Mouse (Mus musculus) heart, postnatal 0 days (tissue): Measurements from ENCODE around the gene Dab1. TPM values are rescaled to one million over a fixed set of nuclear protein-coding genes. Genes with fewer than 3 reads are reported as not detected.

Source experiments
- ATAC-seq: fragments of 200-750 bp; cut with Nextera tagmentation; 2 replicates; pipeline ENCODE4 v1.8.0; 2017; ENCODE audit warnings: low read depth, moderate number of reproducible peaks, moderate library complexity; ENCODE audit not compliant: insufficient read depth
- DNase-seq: peaks from one replicate; pipeline ENCODE4 v3.0.0-alpha.2; 2016; ENCODE audit warnings: low spot score
- H3K27ac ChIP-seq: fragments of 300-500 bp; sonication (generic); 2 replicates; pipeline ENCODE4 v1.5.1; 2014; ENCODE audit warnings: low read depth, mild to moderate bottlenecking
- H3K27me3 ChIP-seq: fragments of 300-500 bp; sonication (generic); 2 replicates; pipeline ENCODE4 v1.6.1; 2014; ENCODE audit warnings: low read length, mixed read lengths; ENCODE audit not compliant: control insufficient read depth, insufficient read depth
- H3K36me3 ChIP-seq: fragments of 300-500 bp; sonication (generic); replicated peaks from 2 replicates; pipeline ENCODE4 v1.6.1; 2014; ENCODE audit warnings: low read length, mixed read lengths; ENCODE audit not compliant: control insufficient read depth, insufficient read depth
- H3K4me1 ChIP-seq: fragments of 300-500 bp; sonication (generic); 2 replicates; pipeline ENCODE4 v1.6.1; 2014; ENCODE audit warnings: antibody characterized with exemption; ENCODE audit not compliant: control insufficient read depth, insufficient read depth
- H3K4me2 ChIP-seq: fragments of 300-500 bp; sonication (generic); 2 replicates; pipeline ENCODE4 v1.6.1; 2014; ENCODE audit warnings: low read depth, mild to moderate bottlenecking, low read length, moderate library complexity
- H3K4me3 ChIP-seq: fragments of 300-500 bp; sonication (generic); 2 replicates; pipeline ENCODE4 v1.5.1; 2014; ENCODE audit warnings: low read depth, low read length
- H3K9ac ChIP-seq: fragments of 300-500 bp; sonication (generic); replicated peaks from 2 replicates; pipeline ENCODE4 v1.6.1; 2014; ENCODE audit warnings: low read depth, low read length, mixed read lengths
- H3K9me3 ChIP-seq: fragments of 300-500 bp; sonication (generic); replicated peaks from 2 replicates; pipeline ENCODE4 v1.6.1; 2016; ENCODE audit warnings: low read length; ENCODE audit not compliant: control insufficient read depth
- CTCF ChIP-seq: IDR thresholded peaks from 2 replicates; pipeline ENCODE4 v1.5.1; 2016; ENCODE audit warnings: antibody characterized with exemption, control low read depth, low read depth
- EP300 ChIP-seq: IDR thresholded peaks from 2 replicates; pipeline ENCODE4 v1.6.1; 2016; ENCODE audit warnings: antibody characterized with exemption, low read depth
- WGBS: fragments of 180-500 bp; shearing (Covaris S2); extraction: QIAGEN DNeasy Blood & Tissue Kit; methylation state at CpG from one replicate; pipeline ENCODE4 v1.1.7; 2014; 5-methylcytosine and 5-hydroxymethylcytosine counted together
- polyA plus RNA-seq: library from polyadenylated mRNA; unstranded; fragments of >200 nt; fragmentation: Nextera tagmentation; extraction: Ambion mirVana; gene quantifications from 2 replicates; pipeline ENCODE4 v1.2.1, GENCODE M21; 2015
- total RNA-seq: library from RNA; depleted of rRNA; stranded (reverse); fragments of >200 nt; gene quantifications from 2 replicates; pipeline ENCODE4 v1.2.3, GENCODE M21; 2014; ENCODE audit warnings: low replicate concordance

Dab1 gene
- total and polyA plus RNA-seq, 2 experiments from 2014 or later: 0.27 TPM; not detected in 1

DNA sequence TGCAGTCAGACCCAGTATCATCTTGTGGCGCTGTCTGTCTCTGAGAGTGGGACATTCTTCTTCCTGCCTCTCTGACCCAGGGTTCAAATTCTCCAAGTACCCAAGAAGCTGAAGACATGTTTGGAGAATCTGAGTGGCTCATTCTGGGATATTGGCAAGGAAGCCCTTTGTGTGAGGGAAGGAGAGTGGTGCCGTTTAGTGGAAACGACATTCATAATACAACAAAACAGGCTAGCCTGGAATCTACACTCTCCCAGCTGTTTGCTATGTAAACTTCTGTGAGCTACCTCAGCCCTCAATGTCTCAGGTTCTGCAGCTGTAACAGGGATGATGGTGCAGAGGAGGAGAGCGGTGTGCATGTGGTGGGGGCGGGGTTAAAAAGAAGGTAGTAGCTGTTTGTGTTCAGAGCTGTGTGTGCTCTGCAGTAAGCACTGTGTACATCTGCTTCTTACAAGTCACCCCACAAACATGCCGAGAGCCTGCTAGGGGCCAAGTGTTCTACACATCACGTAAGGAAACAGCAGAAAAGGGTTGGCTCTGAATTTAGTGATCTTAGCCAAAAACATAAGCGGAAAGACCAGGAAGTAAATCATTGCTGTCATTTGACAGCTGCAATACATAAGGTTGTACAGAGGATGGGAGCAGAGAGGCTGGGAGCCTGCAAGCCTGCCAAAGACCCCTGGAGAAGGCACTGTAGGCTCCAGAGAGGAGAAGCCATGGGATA is 174.6 kb downstream of the Dab1 start:
- peak; percentile 26 for DNase-seq
- Histone ChIP-seq H3K4me3 (no peak overlapping the region), H3K4me1 (no peaks in the 10 kb centered on the region), H3K4me2 (no peak overlapping the region), H3K36me3 (no peaks in the 10 kb centered on the region), H3K9ac (no peak overlapping the region), H3K9me3 (no peaks in the 10 kb centered on the region), H3K27me3 (no peaks in the 10 kb centered on the region), H3K27ac (no peak overlapping the region)
- 65% methylated on average over 8 of the region's 8 CpGs for WGBS
- peak; percentile 41; the same call in 1 of the 2 replicates for ATAC-seq
- TF ChIP-seq EP300: no peak
- no peak for TF ChIP-seq CTCF

DNA sequence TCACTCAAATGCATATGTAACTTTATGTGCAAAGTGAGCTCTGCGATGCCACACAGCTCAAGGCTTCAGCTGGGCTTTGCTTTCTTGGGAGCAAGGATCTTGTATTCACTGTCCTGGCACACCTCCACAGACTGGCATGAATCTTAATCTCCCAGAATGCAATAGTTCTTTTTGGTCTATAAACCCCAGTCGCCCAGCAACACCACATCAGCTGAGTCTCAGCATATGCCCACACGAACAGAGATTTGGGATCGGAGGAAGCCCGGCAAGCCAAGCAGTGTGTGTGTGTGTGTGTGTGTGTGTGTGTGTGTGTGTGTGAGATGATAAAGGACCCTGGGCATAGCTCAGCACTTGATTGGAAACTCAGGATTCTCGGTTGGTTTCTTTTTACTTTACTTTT is 177.3 kb downstream of the Dab1 start:
- Histone ChIP-seq H3K27me3 (no peaks in the 10 kb centered on the region), H3K36me3 (no peaks in the 10 kb centered on the region), H3K9ac (no peak overlapping the region), H3K9me3 (no peaks in the 10 kb centered on the region), H3K4me1 (no peaks in the 10 kb centered on the region), H3K4me3 (no peak overlapping the region), H3K4me2 (no peak overlapping the region), H3K27ac (no peak overlapping the region)
- no peak for TF ChIP-seq EP300
- TF ChIP-seq CTCF: no peak
- ATAC-seq: no peak
- WGBS: 65% methylated on average over 6 of the region's 6 CpGs
- no peak for DNase-seq

GRCm38 (mm10) chr4:103802439-103802838 is 183.3 kb downstream of the Dab1 start:
- ATAC-seq: no peak
- H3K27me3 ChIP-seq: no peaks in the 10 kb centered on the region
- no peaks in the 10 kb centered on the region for H3K4me1 ChIP-seq
- no peak for DNase-seq
- H3K9me3 ChIP-seq: no peaks in the 10 kb centered on the region
- H3K27ac ChIP-seq: no peak overlapping the region
- H3K9ac ChIP-seq: no peak overlapping the region
- no peaks in the 10 kb centered on the region for H3K36me3 ChIP-seq
- no peak overlapping the region for H3K4me3 ChIP-seq
- no peak for TF ChIP-seq EP300
- 69% methylated on average over 4 of the region's 4 CpGs for WGBS
- no peak overlapping the region for H3K4me2 ChIP-seq

DNA sequence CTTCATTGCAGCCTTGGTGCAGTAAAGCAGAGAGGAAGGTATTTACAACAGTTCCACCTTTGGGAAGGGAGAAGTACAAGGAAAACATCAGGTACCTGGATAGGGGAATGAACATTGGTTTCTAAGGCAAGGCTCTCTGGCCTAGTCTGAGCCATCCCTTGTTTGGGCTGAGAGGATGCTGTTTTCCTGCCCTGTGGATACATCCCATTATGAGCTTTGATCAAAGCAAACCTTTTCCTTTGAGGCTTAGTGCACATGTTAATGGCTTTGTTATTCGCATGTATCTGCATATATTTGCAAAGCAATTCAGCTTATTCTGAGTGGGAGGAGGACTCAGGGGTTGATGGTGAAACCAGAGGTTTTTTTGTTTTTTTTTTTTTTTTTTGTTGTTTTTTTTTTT is 185.3 kb downstream of the Dab1 start:
- no peaks in the 10 kb centered on the region for H3K4me1 ChIP-seq
- H3K9me3 ChIP-seq: no peaks in the 10 kb centered on the region
- H3K36me3 ChIP-seq: no peaks in the 10 kb centered on the region
- H3K4me3 ChIP-seq: no peak overlapping the region
- TF ChIP-seq EP300 (no peak), CTCF (no peak)
- ATAC-seq (no peak), DNase-seq (no peak)
- no peak overlapping the region for H3K4me2 ChIP-seq
- no peak overlapping the region for H3K27ac ChIP-seq
- H3K27me3 ChIP-seq: no peaks in the 10 kb centered on the region
- no peak overlapping the region for H3K9ac ChIP-seq
- WGBS: 35% methylated on average over 1 of the region's 1 CpGs

DNA sequence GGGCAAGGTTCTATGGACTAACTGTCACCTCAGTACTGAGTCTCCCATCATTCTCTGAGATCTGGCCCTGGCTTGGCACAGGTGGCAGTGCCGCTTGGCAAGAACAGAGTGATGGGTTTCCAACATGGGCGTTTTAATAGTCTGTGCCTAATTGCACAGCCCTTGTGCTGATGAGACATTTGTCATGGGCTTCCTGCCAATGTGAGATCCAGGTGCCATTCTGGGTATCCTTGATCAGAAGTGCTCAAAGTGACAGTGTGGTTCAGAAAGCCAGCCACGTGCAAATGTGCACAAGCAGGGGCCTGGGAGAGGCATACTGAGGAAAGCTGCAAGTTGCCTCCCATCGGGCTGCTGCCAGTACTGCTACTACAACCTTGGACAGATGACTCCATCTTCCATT is 203.5 kb downstream of the Dab1 start:
- Histone ChIP-seq H3K36me3 (no peaks in the 10 kb centered on the region), H3K27ac (no peak overlapping the region), H3K4me2 (no peak overlapping the region), H3K9ac (no peak overlapping the region), H3K4me3 (no peak overlapping the region), H3K27me3 (no peaks in the 10 kb centered on the region), H3K9me3 (no peaks in the 10 kb centered on the region), H3K4me1 (no peaks in the 10 kb centered on the region)
- WGBS: 76% methylated on average over 4 of the region's 4 CpGs
- DNase-seq (no peak), ATAC-seq (no peak)
- TF ChIP-seq CTCF (no peak), EP300 (no peak)

DNA sequence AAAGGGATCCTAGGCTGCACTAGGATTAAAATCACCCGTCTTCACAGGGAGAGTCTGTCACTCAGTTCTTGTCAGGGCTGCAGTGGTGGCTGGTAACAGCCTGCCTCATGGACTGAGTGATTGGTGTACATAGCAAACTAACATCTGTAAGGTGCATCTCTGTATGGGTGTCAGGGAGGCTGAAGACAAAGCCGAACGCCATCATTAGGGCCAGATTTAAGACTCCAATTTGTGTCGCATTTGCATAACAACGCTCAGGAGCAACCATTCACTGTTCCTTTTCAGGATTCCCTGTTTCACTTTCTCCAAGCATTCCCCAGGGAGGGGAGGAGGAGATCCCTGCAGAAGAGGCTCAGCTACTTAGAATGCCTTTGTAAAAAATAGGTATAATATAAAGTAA is 219.2 kb downstream of the Dab1 start:
- Histone ChIP-seq H3K4me3 (no peak overlapping the region), H3K4me1 (no peaks in the 10 kb centered on the region), H3K27ac (no peak overlapping the region), H3K27me3 (no peaks in the 10 kb centered on the region), H3K4me2 (no peak overlapping the region), H3K36me3 (no peaks in the 10 kb centered on the region), H3K9me3 (no peaks in the 10 kb centered on the region), H3K9ac (no peak overlapping the region)
- ATAC-seq: no peak
- TF ChIP-seq CTCF (no peak), EP300 (no peak)
- no peak for DNase-seq
- 42% methylated on average over 5 of the region's 5 CpGs for WGBS
